Mouse (Mus musculus): ENCODE measurements around the gene Ubr3. TPM values are rescaled to one million over a fixed set of nuclear protein-coding genes. Genes with fewer than 3 reads are reported as not detected.

Ubr3 gene
- polyA plus RNA-seq, 1 experiment from 2014 or later: 16.0 TPM

- no peak overlapping the region for H3K4me3 ChIP-seq
- H3K27ac ChIP-seq (replicated peaks): no peak overlapping the region
- WGBS: 93% methylated on average over 3 of the region's 3 CpGs
- no peak overlapping the region for H3K4me2 ChIP-seq
- no peak overlapping the region for H3K9ac ChIP-seq
- no peaks in the 10 kb centered on the region for H3K9me3 ChIP-seq
- H3K4me1 ChIP-seq (replicated peaks): no peaks in the 10 kb centered on the region
- ATAC-seq (ENCODE audit: low FRiP score, low read depth): no peak
- peaks cover 31% of the 10 kb centered on the region for H3K36me3 ChIP-seq
- H3K27me3 ChIP-seq: no peaks in the 10 kb centered on the region
Observed at GRCm38 (mm10) chr2:69917301-69917700, 20.3 kb downstream of the Ubr3 start.

GRCm38 (mm10) chr2:69924943-69925342 lies 27.9 kb downstream of the Ubr3 start:
- no peak overlapping the region for H3K27ac ChIP-seq (replicated peaks)
- peaks cover 27% of the 10 kb centered on the region for H3K36me3 ChIP-seq
- 77% methylated on average over 3 of the region's 3 CpGs for WGBS
- ATAC-seq (ENCODE audit: low FRiP score, low read depth): no peak
- H3K27me3 ChIP-seq: no peaks in the 10 kb centered on the region
- no peaks in the 10 kb centered on the region for H3K9me3 ChIP-seq
- H3K4me1 ChIP-seq (replicated peaks): no peaks in the 10 kb centered on the region
- H3K4me3 ChIP-seq: no peak overlapping the region
- no peak overlapping the region for H3K4me2 ChIP-seq
- no peak overlapping the region for H3K9ac ChIP-seq

- Histone ChIP-seq H3K4me2 (no peak overlapping the region), H3K9ac (no peak overlapping the region), H3K4me1 (replicated peaks) (no peaks in the 10 kb centered on the region), H3K27ac (replicated peaks) (no peak overlapping the region), H3K4me3 (no peak overlapping the region), H3K27me3 (no peaks in the 10 kb centered on the region), H3K36me3 (peaks cover 16% of the 10 kb centered on the region), H3K9me3 (no peaks in the 10 kb centered on the region)
- no peak for ATAC-seq (ENCODE audit: low FRiP score, low read depth)
- 94% methylated on average over 5 of the region's 5 CpGs for WGBS
Observed at GRCm38 (mm10) chr2:69936331-69936730, 39.3 kb downstream of the Ubr3 start.

- Histone ChIP-seq H3K36me3 (peaks cover 16% of the 10 kb centered on the region), H3K9ac (no peak overlapping the region), H3K27ac (replicated peaks) (no peak overlapping the region), H3K9me3 (no peaks in the 10 kb centered on the region), H3K4me3 (no peak overlapping the region), H3K4me2 (no peak overlapping the region), H3K4me1 (replicated peaks) (0 out of 2 replicates have a peak, but pooled peaks cover 2% of the 10 kb centered on the region), H3K27me3 (no peaks in the 10 kb centered on the region)
- ATAC-seq (ENCODE audit: low FRiP score, low read depth): no peak
- 95% methylated on average over 4 of the region's 4 CpGs for WGBS
Observed at GRCm38 (mm10) chr2:69939226-69939625, 42.2 kb downstream of the Ubr3 start.

GRCm38 (mm10) chr2:69939649-69940048 lies 42.6 kb downstream of the Ubr3 start:
- no peak overlapping the region for H3K9ac ChIP-seq
- no peak for ATAC-seq (ENCODE audit: low FRiP score, low read depth)
- 0 out of 2 replicates have a peak, but pooled peaks cover 2% of the 10 kb centered on the region for H3K4me1 ChIP-seq (replicated peaks)
- peaks cover 16% of the 10 kb centered on the region for H3K36me3 ChIP-seq
- no peak overlapping the region for H3K4me3 ChIP-seq
- no peaks in the 10 kb centered on the region for H3K27me3 ChIP-seq
- H3K9me3 ChIP-seq: no peaks in the 10 kb centered on the region
- no peak overlapping the region for H3K4me2 ChIP-seq
- no peak overlapping the region for H3K27ac ChIP-seq (replicated peaks)
- WGBS: 96% methylated on average over 5 of the region's 5 CpGs

- Histone ChIP-seq H3K4me3 (no peak overlapping the region), H3K9me3 (no peaks in the 10 kb centered on the region), H3K36me3 (peaks cover 11% of the 10 kb centered on the region), H3K9ac (no peak overlapping the region), H3K4me1 (replicated peaks) (0 out of 2 replicates have a peak, but pooled peaks cover 2% of the 10 kb centered on the region), H3K4me2 (no peak overlapping the region), H3K27ac (replicated peaks) (no peak overlapping the region), H3K27me3 (no peaks in the 10 kb centered on the region)
- ATAC-seq (ENCODE audit: low FRiP score, low read depth): no peak
- 82% methylated on average over 4 of the region's 4 CpGs for WGBS
Observed at GRCm38 (mm10) chr2:69941391-69942030, 44.5 kb downstream of the Ubr3 start.

GRCm38 (mm10) chr2:69952849-69953248 lies 55.8 kb downstream of the Ubr3 start:
- ATAC-seq (ENCODE audit: low FRiP score, low read depth): no peak
- Histone ChIP-seq H3K9me3 (no peaks in the 10 kb centered on the region), H3K9ac (no peak overlapping the region), H3K4me3 (no peak overlapping the region), H3K4me1 (replicated peaks) (no peaks in the 10 kb centered on the region), H3K4me2 (no peak overlapping the region), H3K27me3 (no peaks in the 10 kb centered on the region), H3K36me3 (peaks cover 36% of the 10 kb centered on the region), H3K27ac (replicated peaks) (no peak overlapping the region)
- WGBS: 83% methylated on average over 8 of the region's 8 CpGs

- Histone ChIP-seq H3K9me3 (no peaks in the 10 kb centered on the region), H3K36me3 (peaks cover 26% of the 10 kb centered on the region), H3K9ac (no peak overlapping the region), H3K4me2 (no peak overlapping the region), H3K4me1 (replicated peaks) (no peaks in the 10 kb centered on the region), H3K27me3 (no peaks in the 10 kb centered on the region), H3K27ac (replicated peaks) (no peak overlapping the region), H3K4me3 (no peak overlapping the region)
- no peak for ATAC-seq (ENCODE audit: low FRiP score, low read depth)
- WGBS: 50% methylated on average over 2 of the region's 2 CpGs
Observed at GRCm38 (mm10) chr2:69955635-69956034, 58.6 kb downstream of the Ubr3 start.

- no peaks in the 10 kb centered on the region for H3K9me3 ChIP-seq
- H3K4me2 ChIP-seq: no peak overlapping the region
- no peak overlapping the region for H3K9ac ChIP-seq
- no peaks in the 10 kb centered on the region for H3K4me1 ChIP-seq (replicated peaks)
- 92% methylated on average over 2 of the region's 2 CpGs for WGBS
- H3K4me3 ChIP-seq: no peak overlapping the region
- peaks cover 34% of the 10 kb centered on the region for H3K36me3 ChIP-seq
- H3K27ac ChIP-seq (replicated peaks): no peak overlapping the region
- no peak for ATAC-seq (ENCODE audit: low FRiP score, low read depth)
- no peaks in the 10 kb centered on the region for H3K27me3 ChIP-seq
Observed at GRCm38 (mm10) chr2:69957622-69958021, 60.6 kb downstream of the Ubr3 start.

GRCm38 (mm10) chr2:69974896-69975295 lies 77.8 kb downstream of the Ubr3 start:
- H3K4me1 ChIP-seq (replicated peaks): no peaks in the 10 kb centered on the region
- no peak overlapping the region for H3K4me3 ChIP-seq
- H3K4me2 ChIP-seq: no peak overlapping the region
- H3K9me3 ChIP-seq: no peaks in the 10 kb centered on the region
- H3K9ac ChIP-seq: no peak overlapping the region
- WGBS: 90% methylated on average over 2 of the region's 2 CpGs
- H3K27me3 ChIP-seq: no peaks in the 10 kb centered on the region
- peaks cover 36% of the 10 kb centered on the region for H3K36me3 ChIP-seq
- no peak overlapping the region for H3K27ac ChIP-seq (replicated peaks)
- no peak for ATAC-seq (ENCODE audit: low FRiP score, low read depth)

- 96% methylated on average over 6 of the region's 6 CpGs for WGBS
- no peak for ATAC-seq (ENCODE audit: low FRiP score, low read depth)
- no peak overlapping the region for H3K9ac ChIP-seq
- no peak overlapping the region for H3K4me2 ChIP-seq
- no peaks in the 10 kb centered on the region for H3K27me3 ChIP-seq
- no peak overlapping the region for H3K4me3 ChIP-seq
- no peaks in the 10 kb centered on the region for H3K9me3 ChIP-seq
- peaks cover 40% of the 10 kb centered on the region for H3K36me3 ChIP-seq
- H3K4me1 ChIP-seq (replicated peaks): no peaks in the 10 kb centered on the region
- no peak overlapping the region for H3K27ac ChIP-seq (replicated peaks)
Observed at GRCm38 (mm10) chr2:69989224-69989623, 92.2 kb downstream of the Ubr3 start.

- Histone ChIP-seq H3K9ac (no peak overlapping the region), H3K4me3 (no peak overlapping the region), H3K4me1 (replicated peaks) (no peaks in the 10 kb centered on the region), H3K27me3 (no peaks in the 10 kb centered on the region), H3K9me3 (no peaks in the 10 kb centered on the region), H3K36me3 (peaks cover 41% of the 10 kb centered on the region), H3K4me2 (no peak overlapping the region), H3K27ac (replicated peaks) (no peak overlapping the region)
- WGBS: 59% methylated on average over 2 of the region's 2 CpGs
- no peak for ATAC-seq (ENCODE audit: low FRiP score, low read depth)
Observed at GRCm38 (mm10) chr2:69990647-69991046, 93.6 kb downstream of the Ubr3 start.
